Mouse (Mus musculus): ENCODE measurements around the gene Cep85l. TPM values are rescaled to one million over a fixed set of nuclear protein-coding genes. Genes with fewer than 3 reads are reported as not detected.
A peak's percentile ranks its signal among the peaks of the same experiment; 100 is the strongest.

Gene Cep85l
- total and polyA plus RNA-seq, 3 experiments = 4.3 to 5.7 (median 5.0) TPM

GRCm38 (mm10) chr10:53422206-53422605 lies 42.5 kb upstream of the Cep85l start:
- dilution Hi-C loops (cut with MboI; ENCODE audit: extremely low pct_ligation_motif_present, extremely low pct_unique_long_range_greater_than_20kb, low sequenced_read_pairs) = no loop called here

GRCm38 (mm10) chr10:53421613-53422012 lies 41.9 kb upstream of the Cep85l start:
- dilution Hi-C loops (cut with MboI; ENCODE audit: extremely low pct_ligation_motif_present, extremely low pct_unique_long_range_greater_than_20kb, low sequenced_read_pairs) = no loop called here
- H3K36me3 ChIP-seq (replicated peaks in 1 of 2; ENCODE audit: control insufficient read depth in 1 of 2, insufficient read depth in 1 of 2, low read length in 1 of 2) = no peaks in the 10 kb centered on the region
- H3K4me3 ChIP-seq (replicated peaks in 1 of 3; ENCODE audit: low read depth in 2 of 3, low read length in 2 of 3, poor library complexity in 1 of 3) = no peak overlapping the region
- H3K9ac ChIP-seq (ENCODE audit: insufficient read depth, low read depth) = no peak overlapping the region
- H3K79me2 ChIP-seq (replicated peaks; ENCODE audit: control insufficient read depth, extremely low read depth, insufficient read depth, poor library complexity, severe bottlenecking) = no peaks in the 10 kb centered on the region
- DNase-seq (ENCODE audit: extremely low read depth) = no peak
- H3K4me2 ChIP-seq (ENCODE audit: insufficient read depth, low read depth, poor library complexity, severe bottlenecking) = no peak overlapping the region
- H3K27me3 ChIP-seq (replicated peaks) = no peaks in the 10 kb centered on the region
- H3K9me3 ChIP-seq (replicated peaks; ENCODE audit: low read length) = peaks cover 3% of the 10 kb centered on the region
- no peak for TF ChIP-seq ELF1 (IDR thresholded peaks at IDR 0.05; ENCODE audit: low read depth, low read length)
- TF ChIP-seq ZNF384 (IDR thresholded peaks at IDR 0.05; ENCODE audit: low read depth, low read length) = 0 out of 2 replicates have a peak, but pooled peaks have one; percentile 11
- no peak overlapping the region for H3K27ac ChIP-seq (ENCODE audit: insufficient read depth, low read depth)
- in situ Hi-C loops (cut with MboI; ENCODE audit: low pct_ligation_motif_present, low pct_unique_long_range_greater_than_20kb, low sequenced_read_pairs) = no loop called here
- no peaks in the 10 kb centered on the region for H3K4me1 ChIP-seq (ENCODE audit: control insufficient read depth in 1 of 2, insufficient read depth in 2 of 2)

More at GRCm38 (mm10) chr10:53422206-53422605, 42.5 kb upstream of the Cep85l start:
- H3K4me2 ChIP-seq (ENCODE audit: insufficient read depth, low read depth, poor library complexity, severe bottlenecking) = no peak overlapping the region
- H3K9me3 ChIP-seq (replicated peaks; ENCODE audit: low read length) = peaks cover 3% of the 10 kb centered on the region
- H3K4me3 ChIP-seq (replicated peaks in 1 of 3; ENCODE audit: low read depth in 2 of 3, low read length in 2 of 3, poor library complexity in 1 of 3) = no peak overlapping the region
- DNase-seq (ENCODE audit: extremely low read depth) = no peak
- H3K27me3 ChIP-seq (replicated peaks) = no peaks in the 10 kb centered on the region
- TF ChIP-seq IRF4 (IDR thresholded peaks at IDR 0.05; ENCODE audit: low read depth, low read length) = no peak
- TF ChIP-seq NRF1 (IDR thresholded peaks at IDR 0.05; ENCODE audit: low read depth, low read length) = no peak
- no peak for TF ChIP-seq CTCF (conservative IDR thresholded peaks at IDR 0.05 in 1 of 2, IDR thresholded peaks at IDR 0.05 in 1 of 2; ENCODE audit: low read depth in 2 of 2, low read length in 2 of 2)
- no peak for TF ChIP-seq TBP (conservative IDR thresholded peaks at IDR 0.05; ENCODE audit: low read depth, low read length)
- no peak for TF ChIP-seq ZC3H11A (IDR thresholded peaks at IDR 0.05; ENCODE audit: low read depth, low read length)
- no peak for TF ChIP-seq MAZ (IDR thresholded peaks at IDR 0.05; ENCODE audit: low read depth, low read length)
- TF ChIP-seq UBTF (IDR thresholded peaks at IDR 0.05; ENCODE audit: low read depth, low read length) = no peak
- no peak for TF ChIP-seq CHD1 (IDR thresholded peaks at IDR 0.05; ENCODE audit: low read depth, low read length)
- TF ChIP-seq ZMIZ1 (IDR thresholded peaks at IDR 0.05; ENCODE audit: low read depth, low read length) = no peak
- no peak for TF ChIP-seq NELFE (IDR thresholded peaks at IDR 0.05; ENCODE audit: low read depth, low read length)
- no peak overlapping the region for H3K27ac ChIP-seq (ENCODE audit: insufficient read depth, low read depth)
- no peaks in the 10 kb centered on the region for H3K36me3 ChIP-seq (replicated peaks in 1 of 2; ENCODE audit: control insufficient read depth in 1 of 2, insufficient read depth in 1 of 2, low read length in 1 of 2)
- H3K79me2 ChIP-seq (replicated peaks; ENCODE audit: control insufficient read depth, extremely low read depth, insufficient read depth, poor library complexity, severe bottlenecking) = no peaks in the 10 kb centered on the region
- H3K9ac ChIP-seq (ENCODE audit: insufficient read depth, low read depth) = no peak overlapping the region
- no peaks in the 10 kb centered on the region for H3K4me1 ChIP-seq (ENCODE audit: control insufficient read depth in 1 of 2, insufficient read depth in 2 of 2)
- in situ Hi-C loops (cut with MboI; ENCODE audit: low pct_ligation_motif_present, low pct_unique_long_range_greater_than_20kb, low sequenced_read_pairs) = no loop called here

- Histone ChIP-seq H3K27ac (ENCODE audit: insufficient read depth, low read depth) (no peak overlapping the region), H3K27me3 (replicated peaks) (no peaks in the 10 kb centered on the region), H3K4me2 (ENCODE audit: insufficient read depth, low read depth, poor library complexity, severe bottlenecking) (no peak overlapping the region), H3K9me3 (replicated peaks; ENCODE audit: low read length) (peaks cover under 1% of the 10 kb centered on the region), H3K9ac (ENCODE audit: insufficient read depth, low read depth) (no peak overlapping the region), H3K4me3 (replicated peaks in 1 of 3; ENCODE audit: low read depth in 2 of 3, low read length in 2 of 3, poor library complexity in 1 of 3) (no peak overlapping the region), H3K36me3 (replicated peaks in 1 of 2; ENCODE audit: control insufficient read depth in 1 of 2, insufficient read depth in 1 of 2, low read length in 1 of 2) (no peaks in the 10 kb centered on the region), H3K79me2 (replicated peaks; ENCODE audit: control insufficient read depth, extremely low read depth, insufficient read depth, poor library complexity, severe bottlenecking) (no peaks in the 10 kb centered on the region), H3K4me1 (ENCODE audit: control insufficient read depth in 1 of 2, insufficient read depth in 2 of 2) (peaks cover 0 to 7% of the 10 kb centered on the region in 2 experiments; a peak in 1 of 4 replicates)
- DNase-seq (ENCODE audit: extremely low read depth) = no peak
- dilution Hi-C loops (cut with MboI; ENCODE audit: extremely low pct_ligation_motif_present, extremely low pct_unique_long_range_greater_than_20kb, low sequenced_read_pairs) = no loop called here
- in situ Hi-C loops (cut with MboI; ENCODE audit: low pct_ligation_motif_present, low pct_unique_long_range_greater_than_20kb, low sequenced_read_pairs) = no loop called here
- TF ChIP-seq SIN3A (IDR thresholded peaks at IDR 0.05; ENCODE audit: low read length) (no peak), RAD21 (IDR thresholded peaks at IDR 0.05; ENCODE audit: low read depth, low read length) (no peak), ETS1 (conservative IDR thresholded peaks at IDR 0.05; ENCODE audit: low read depth, low read length) (no peak), EP300 (IDR thresholded peaks at IDR 0.05; ENCODE audit: low read length) (no peak), E2F4 (IDR thresholded peaks at IDR 0.05; ENCODE audit: insufficient replicate concordance, low read depth, low read length) (no peak), ZMIZ1 (IDR thresholded peaks at IDR 0.05; ENCODE audit: low read depth, low read length) (no peak), ELF1 (IDR thresholded peaks at IDR 0.05; ENCODE audit: low read depth, low read length) (no peak), ZKSCAN1 (IDR thresholded peaks at IDR 0.05; ENCODE audit: borderline replicate concordance, low read depth, low read length) (no peak), NRF1 (IDR thresholded peaks at IDR 0.05; ENCODE audit: low read depth, low read length) (no peak), CHD1 (IDR thresholded peaks at IDR 0.05; ENCODE audit: low read depth, low read length) (no peak), BHLHE40 (IDR thresholded peaks at IDR 0.05; ENCODE audit: low read depth, low read length) (no peak), SMC3 (IDR thresholded peaks at IDR 0.05; ENCODE audit: low read depth, low read length) (no peak), MEF2A (IDR thresholded peaks at IDR 0.05; ENCODE audit: borderline replicate concordance, low read depth, low read length) (no peak), PAX5 (IDR thresholded peaks at IDR 0.05; ENCODE audit: low read length) (no peak), MYC (IDR thresholded peaks at IDR 0.05; ENCODE audit: low read depth, low read length) (no peak), ZNF384 (IDR thresholded peaks at IDR 0.05; ENCODE audit: low read depth, low read length) (no peak), GABPA (IDR thresholded peaks at IDR 0.05; ENCODE audit: insufficient replicate concordance, low read depth, low read length) (no peak), ZC3H11A (IDR thresholded peaks at IDR 0.05; ENCODE audit: low read depth, low read length) (no peak), KAT2A (IDR thresholded peaks at IDR 0.05; ENCODE audit: insufficient replicate concordance, low read length) (no peak), CHD2 (IDR thresholded peaks at IDR 0.05; ENCODE audit: low read length) (no peak)
These were observed 40.3 kb upstream of the Cep85l start for GRCm38 (mm10) chr10:53420069-53420468.

All from CH12.LX (cell line).